Mouse (Mus musculus) urinary bladder, postnatal 0 days (tissue): ENCODE results near the gene Fam126b. TPM values are rescaled to one million over a fixed set of nuclear protein-coding genes. Genes with fewer than 3 reads are reported as not detected.

ENCODE experiments used
- polyA plus RNA-seq: library from polyadenylated mRNA; unstranded; fragments of >200 nt; fragmentation: Nextera tagmentation; extraction: Ambion mirVana; gene quantifications from 2 replicates; pipeline ENCODE4 v1.2.1, GENCODE M21; 2015

The Fam126b gene
- polyA plus RNA-seq: 5.3 and 5.5 TPM in 2 replicates

GRCm38 (mm10) chr1:58586171-58586997 lies at the start of gene Fam126b, which contains the start of gene Ndufb3:
TSS of gene Fam126b (minus strand) at chr1:58586323.
TSS of gene Ndufb3 (plus strand) at chr1:58586384.

GRCm38 (mm10) chr1:58504577-58505254 lies 81.4 kb downstream of the Fam126b start, which contains the start of gene Orc2:
TSS of gene Orc2 (minus strand) at chr1:58505109.

Other genes with a start within 250 kb of the Fam126b start
- 186 and 228 TPM in 2 replicates for gene Bzw1, start 193.4 kb downstream of the Fam126b start, polyA plus RNA-seq
- 82.2 and 99.9 TPM in 2 replicates for gene Clk1, start 162.3 kb downstream of the Fam126b start, polyA plus RNA-seq
- gene Nif3l1, start 141.2 kb downstream of the Fam126b start, polyA plus RNA-seq: 18.8 and 20.7 TPM in 2 replicates
- gene Ppil3, start 140.8 kb downstream of the Fam126b start, polyA plus RNA-seq: 32.4 and 32.9 TPM in 2 replicates
- gene Orc2, start 81.2 kb downstream of the Fam126b start, polyA plus RNA-seq: 12.7 and 15.7 TPM in 2 replicates
- 187 and 202 TPM in 2 replicates for gene Ndufb3, start 61 bp upstream of the Fam126b start, polyA plus RNA-seq
- gene Als2cr12, start 109.7 kb upstream of the Fam126b start, polyA plus RNA-seq: 0.13 and 0.45 TPM in 2 replicates
- 32.5 and 34.3 TPM in 2 replicates for gene Cflar, start 125.2 kb upstream of the Fam126b start, polyA plus RNA-seq
- 25.9 and 28.4 TPM in 2 replicates for gene Casp8, start 209.1 kb upstream of the Fam126b start, polyA plus RNA-seq